Mouse (Mus musculus) neural tube, embryonic 14.5 days (tissue): ENCODE data around the gene 4921539E11Rik. TPM values are rescaled to one million over a fixed set of nuclear protein-coding genes. Genes with fewer than 3 reads are reported as not detected.

Source experiments
- ATAC-seq: fragments of 200-750 bp; cut with Nextera tagmentation; 2 replicates; pipeline ENCODE4 v1.8.0; 2017; ENCODE audit warnings: low read depth, mild to moderate bottlenecking, moderate TSS enrichment, moderate library complexity
- H3K27ac ChIP-seq: fragments of 300-500 bp; sonication (generic); 2 replicates; pipeline ENCODE4 v1.5.1; 2014; ENCODE audit warnings: low read depth, mild to moderate bottlenecking, control low read depth, low read length, moderate library complexity, mixed read lengths
- H3K27me3 ChIP-seq: fragments of 300-500 bp; sonication (generic); 2 replicates; pipeline ENCODE4 v1.6.1; 2014; ENCODE audit warnings: low read length; ENCODE audit not compliant: control insufficient read depth, insufficient read depth
- H3K36me3 ChIP-seq: fragments of 300-500 bp; sonication (generic); 2 replicates; pipeline ENCODE4 v1.6.1; 2014; ENCODE audit warnings: low read length, mixed read lengths; ENCODE audit not compliant: control insufficient read depth, insufficient read depth
- H3K4me1 ChIP-seq: fragments of 300-500 bp; sonication (generic); 2 replicates; pipeline ENCODE4 v1.6.1; 2014; ENCODE audit warnings: low read length; ENCODE audit not compliant: control insufficient read depth, insufficient read depth
- H3K4me2 ChIP-seq: fragments of 300-500 bp; sonication (generic); 2 replicates; pipeline ENCODE4 v1.6.1; 2014; ENCODE audit warnings: mild to moderate bottlenecking, low read depth, low read length, control low read depth
- H3K4me3 ChIP-seq: fragments of 300-500 bp; sonication (generic); 2 replicates; pipeline ENCODE4 v1.5.1; 2014; ENCODE audit warnings: low read depth, low read length, control low read depth, mixed read lengths
- H3K9ac ChIP-seq: fragments of 300-500 bp; sonication (generic); replicated peaks from 2 replicates; pipeline ENCODE4 v1.6.1; 2014; ENCODE audit warnings: low read depth, mild to moderate bottlenecking, control low read depth, low read length, mixed read lengths
- H3K9me3 ChIP-seq: fragments of 300-500 bp; sonication (generic); 2 replicates; pipeline ENCODE4 v1.6.1; 2016; ENCODE audit warnings: low read length; ENCODE audit not compliant: control insufficient read depth
- WGBS: fragments of 180-500 bp; shearing (Covaris S2); extraction: QIAGEN DNeasy Blood & Tissue Kit; methylation state at CpG from one replicate; pipeline ENCODE4 v1.1.7; 2014; 5-methylcytosine and 5-hydroxymethylcytosine counted together
- polyA plus RNA-seq: library from polyadenylated mRNA; unstranded; fragments of >200 nt; fragmentation: Nextera tagmentation; extraction: Ambion mirVana; gene quantifications from 2 replicates; pipeline ENCODE4 v1.2.1, GENCODE M21; 2014

Gene 4921539E11Rik
- polyA plus RNA-seq, 1 experiment from 2014 or later, result 0.13 TPM

DNA sequence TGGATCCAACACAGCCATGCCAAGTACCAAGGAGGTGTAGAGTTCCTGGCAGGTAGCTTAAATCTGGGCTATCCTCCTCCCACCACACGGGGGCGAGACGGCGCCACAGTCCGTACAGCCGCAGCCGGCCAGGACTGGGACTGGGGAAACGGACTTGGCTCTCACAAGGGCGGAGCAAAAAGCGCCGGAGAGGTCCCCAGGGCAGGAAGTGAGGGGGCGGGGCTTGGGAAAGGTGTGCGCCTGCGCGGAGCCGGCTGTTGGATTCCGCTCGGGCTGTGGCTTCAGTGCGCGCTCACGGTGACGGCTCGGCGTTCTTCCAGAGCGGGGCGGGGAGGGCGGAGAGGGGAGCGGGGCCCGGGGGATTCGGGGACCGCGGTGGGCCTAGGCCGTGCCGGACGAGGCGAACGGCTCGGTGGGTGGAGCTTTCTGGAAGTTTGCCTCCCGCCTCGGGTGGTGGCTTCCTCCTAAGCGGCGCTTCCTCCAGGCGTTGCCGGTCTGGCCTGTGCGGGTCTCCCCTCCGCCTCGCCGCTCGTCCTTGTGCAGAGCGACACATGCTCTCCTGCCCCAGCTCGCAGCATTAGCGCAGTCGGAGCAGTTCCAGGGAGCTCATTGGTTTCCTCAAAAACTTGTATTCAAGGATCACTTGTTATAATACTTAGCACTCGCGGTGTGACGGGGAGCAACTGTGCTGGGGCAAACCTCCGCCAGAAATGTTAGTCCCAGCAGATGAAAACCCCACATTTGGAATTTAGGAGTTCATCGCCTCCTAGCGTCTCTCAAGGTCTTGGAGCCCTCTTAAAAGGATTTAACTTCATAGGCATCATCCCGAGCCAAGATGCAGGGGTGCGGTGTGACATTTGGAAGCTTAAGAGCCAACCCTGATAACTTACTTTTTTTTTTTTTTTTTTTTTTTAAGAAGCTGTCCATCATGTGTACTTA lies 23.2 kb upstream of the 4921539E11Rik start, which contains the start of gene Oma1:
Gene Oma1 (plus strand): TSS at position 226 of the 939 bp plus-strand sequence.
- H3K9me3 ChIP-seq, result no peaks in the 10 kb centered on the region
- no peaks in the 10 kb centered on the region for H3K27me3 ChIP-seq
- 0 out of 2 replicates have a peak, but pooled peaks cover 6% of the 10 kb centered on the region for H3K4me1 ChIP-seq
- peak within 1 kb of the TSS; percentile 51 for H3K4me2 ChIP-seq
- H3K9ac ChIP-seq, result peak within 1 kb of the TSS; percentile 68
- peak within 1 kb of the TSS; percentile 61 for H3K4me3 ChIP-seq
- ATAC-seq, result peak; percentile 99
- no peaks in the 10 kb centered on the region for H3K36me3 ChIP-seq
- WGBS, result under 1% methylated on average over 42 of the region's 61 CpGs
- peak within 1 kb of the TSS; percentile 92 for H3K27ac ChIP-seq

DNA sequence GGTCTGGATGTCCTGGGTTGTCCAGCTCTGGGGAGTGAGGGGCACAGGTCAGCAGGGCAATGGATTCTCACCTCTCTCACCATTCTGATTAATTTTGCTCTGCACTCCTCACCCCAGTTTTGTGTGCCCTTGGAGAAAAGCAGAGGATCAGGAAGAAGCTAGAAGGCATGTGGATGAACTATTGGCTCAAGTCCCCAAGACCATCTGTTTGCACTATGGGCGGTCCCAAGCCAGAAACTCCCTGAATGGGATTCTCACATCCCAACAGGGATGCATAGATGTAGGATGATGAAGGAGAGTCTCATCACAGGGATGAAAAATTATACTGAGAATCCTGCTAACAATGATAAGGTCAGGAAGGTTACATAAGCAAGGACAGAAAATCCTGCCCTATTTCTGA lies 13.2 kb upstream of the 4921539E11Rik start:
- no peaks in the 10 kb centered on the region for H3K4me1 ChIP-seq
- WGBS, result 87% methylated on average over 1 of the region's 1 CpGs
- H3K9ac ChIP-seq, result no peak overlapping the region
- H3K4me3 ChIP-seq, result no peak overlapping the region
- no peak for ATAC-seq
- H3K27ac ChIP-seq, result no peak overlapping the region
- no peaks in the 10 kb centered on the region for H3K27me3 ChIP-seq
- H3K4me2 ChIP-seq, result no peak overlapping the region
- H3K36me3 ChIP-seq, result no peaks in the 10 kb centered on the region
- no peaks in the 10 kb centered on the region for H3K9me3 ChIP-seq

DNA sequence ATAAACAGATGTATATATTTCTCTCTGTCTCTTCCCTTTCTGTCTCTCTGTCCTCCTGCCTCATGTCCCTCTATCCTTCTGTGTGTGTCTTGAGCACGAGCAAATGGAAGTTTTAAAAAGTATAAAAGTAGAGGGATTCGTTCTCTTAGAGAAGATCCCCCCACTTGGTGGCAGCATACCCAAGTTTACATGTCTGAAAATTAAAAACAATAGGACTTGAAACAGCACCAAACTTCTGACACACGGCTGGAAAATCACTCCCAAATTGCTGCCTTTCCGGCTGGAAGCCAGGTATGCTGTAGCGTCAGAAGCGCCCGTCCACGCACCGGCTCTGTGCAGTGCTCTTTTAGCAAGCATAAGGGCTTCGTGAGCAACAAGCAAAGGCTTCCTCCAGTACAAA lies 8.7 kb upstream of the 4921539E11Rik start:
- Histone ChIP-seq H3K4me1 (no peaks in the 10 kb centered on the region), H3K27me3 (no peaks in the 10 kb centered on the region), H3K36me3 (no peaks in the 10 kb centered on the region), H3K9ac (no peak overlapping the region), H3K27ac (no peak overlapping the region), H3K4me2 (no peak overlapping the region), H3K9me3 (no peaks in the 10 kb centered on the region), H3K4me3 (no peak overlapping the region)
- 82% methylated on average over 10 of the region's 10 CpGs for WGBS
- ATAC-seq, result no peak

DNA sequence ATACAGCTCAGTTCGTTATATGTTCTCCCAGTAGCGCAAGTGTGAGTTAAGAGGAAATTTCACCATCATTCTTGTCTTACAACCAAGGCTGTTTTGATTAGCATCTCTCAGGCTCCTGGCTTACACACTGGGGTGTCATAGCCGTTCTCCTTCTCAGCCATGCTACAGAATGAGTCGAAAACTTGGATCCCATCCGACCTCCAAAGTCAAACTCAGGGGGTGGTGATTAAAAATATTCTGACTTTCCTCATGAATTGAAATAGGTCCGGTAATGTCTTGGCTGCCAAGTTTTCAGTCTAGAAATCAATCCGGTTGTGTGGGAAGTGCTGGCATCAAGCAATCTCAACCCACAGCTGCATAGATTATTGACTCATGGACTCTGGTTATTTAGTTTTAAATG lies 2.3 kb downstream of the 4921539E11Rik start:
- no peaks in the 10 kb centered on the region for H3K27me3 ChIP-seq
- no peaks in the 10 kb centered on the region for H3K36me3 ChIP-seq
- WGBS, result 87% methylated on average over 7 of the region's 7 CpGs
- H3K27ac ChIP-seq, result no peak overlapping the region
- H3K9ac ChIP-seq, result no peak overlapping the region
- no peak overlapping the region for H3K4me3 ChIP-seq
- H3K4me1 ChIP-seq, result no peaks in the 10 kb centered on the region
- H3K9me3 ChIP-seq, result no peaks in the 10 kb centered on the region
- no peak for ATAC-seq
- no peak overlapping the region for H3K4me2 ChIP-seq

DNA sequence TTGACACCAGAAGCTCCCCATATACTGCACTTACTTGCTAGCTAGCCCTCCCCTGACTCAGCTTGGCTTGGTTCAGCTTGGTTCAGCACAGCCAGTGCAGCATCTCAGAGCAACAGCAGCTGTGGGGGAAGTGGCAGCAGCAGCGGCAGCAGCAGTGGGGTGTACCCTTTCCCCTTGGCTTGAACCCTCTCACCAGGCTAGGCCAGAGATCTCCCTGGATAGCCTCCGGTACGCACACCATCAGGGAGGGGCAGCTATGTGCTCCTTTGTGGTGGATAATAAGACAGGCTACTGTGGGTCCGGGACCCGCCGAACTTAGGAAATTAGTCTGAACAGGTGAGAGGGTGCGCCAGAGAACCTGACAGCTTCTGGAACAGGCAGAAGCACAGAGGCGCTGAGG lies 17.6 kb downstream of the 4921539E11Rik start:
- Histone ChIP-seq H3K4me1 (no peaks in the 10 kb centered on the region), H3K27me3 (no peaks in the 10 kb centered on the region)
- 79% methylated on average over 6 of the region's 8 CpGs for WGBS

DNA sequence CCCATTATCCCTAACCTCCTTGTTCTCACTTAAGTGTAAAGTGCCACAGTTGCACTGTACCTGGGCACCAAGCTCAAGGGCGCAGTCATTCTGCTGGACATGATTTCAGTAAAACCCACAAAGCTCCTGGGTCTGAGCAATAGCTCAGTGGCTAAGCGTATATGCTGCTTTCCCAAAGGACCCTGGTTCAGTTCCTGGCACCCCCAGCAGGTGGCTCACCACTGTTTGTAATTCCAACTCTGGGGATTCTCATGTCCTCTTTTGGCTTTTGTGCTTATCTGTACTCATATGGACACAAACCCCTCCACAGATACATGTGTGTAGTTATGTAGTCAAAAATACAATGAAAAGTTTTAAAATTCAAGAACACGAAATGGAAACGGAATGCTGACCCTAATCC lies 21.3 kb downstream of the 4921539E11Rik start:
- 83% methylated on average over 4 of the region's 4 CpGs for WGBS
- H3K27ac ChIP-seq, result no peak overlapping the region
- no peak for ATAC-seq
- no peaks in the 10 kb centered on the region for H3K9me3 ChIP-seq
- no peak overlapping the region for H3K9ac ChIP-seq
- H3K4me3 ChIP-seq, result no peak overlapping the region
- no peaks in the 10 kb centered on the region for H3K36me3 ChIP-seq
- no peak overlapping the region for H3K4me2 ChIP-seq
- H3K4me1 ChIP-seq, result no peaks in the 10 kb centered on the region
- no peaks in the 10 kb centered on the region for H3K27me3 ChIP-seq

More for the DNA sequence above, 17.6 kb downstream of the 4921539E11Rik start:
- Histone ChIP-seq H3K4me2 (no peak overlapping the region), H3K4me3 (no peak overlapping the region), H3K9me3 (no peaks in the 10 kb centered on the region), H3K9ac (no peak overlapping the region), H3K27ac (no peak overlapping the region), H3K36me3 (no peaks in the 10 kb centered on the region)
- no peak for ATAC-seq

DNA sequence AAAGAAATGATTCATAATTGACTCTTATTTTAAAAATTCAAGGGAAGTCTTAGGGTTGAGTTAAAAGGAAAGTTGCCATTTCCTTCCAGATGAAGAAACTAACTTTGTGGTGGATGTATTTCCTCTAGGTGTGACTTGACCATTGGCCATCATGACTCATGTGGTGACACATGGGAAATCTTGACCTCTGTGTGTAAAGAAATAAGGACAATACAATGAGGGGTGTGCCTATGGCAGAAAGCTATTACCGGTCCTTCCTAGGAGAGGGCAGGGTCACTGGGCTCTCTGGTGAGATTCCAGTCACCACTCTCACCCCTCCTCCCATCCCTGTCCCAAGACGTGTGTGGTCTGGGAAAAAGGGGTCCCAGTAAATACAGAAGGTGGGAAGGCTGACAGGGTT lies 25.5 kb downstream of the 4921539E11Rik start:
- H3K27ac ChIP-seq, result no peak overlapping the region
- no peaks in the 10 kb centered on the region for H3K9me3 ChIP-seq
- WGBS, result 32% methylated on average over 2 of the region's 2 CpGs
- no peaks in the 10 kb centered on the region for H3K27me3 ChIP-seq
- H3K36me3 ChIP-seq, result no peaks in the 10 kb centered on the region
- ATAC-seq, result no peak
- no peak overlapping the region for H3K9ac ChIP-seq
- H3K4me3 ChIP-seq, result no peak overlapping the region
- no peak overlapping the region for H3K4me2 ChIP-seq
- H3K4me1 ChIP-seq, result peaks cover 4% of the 10 kb centered on the region; the same call in 1 of the 2 replicates

DNA sequence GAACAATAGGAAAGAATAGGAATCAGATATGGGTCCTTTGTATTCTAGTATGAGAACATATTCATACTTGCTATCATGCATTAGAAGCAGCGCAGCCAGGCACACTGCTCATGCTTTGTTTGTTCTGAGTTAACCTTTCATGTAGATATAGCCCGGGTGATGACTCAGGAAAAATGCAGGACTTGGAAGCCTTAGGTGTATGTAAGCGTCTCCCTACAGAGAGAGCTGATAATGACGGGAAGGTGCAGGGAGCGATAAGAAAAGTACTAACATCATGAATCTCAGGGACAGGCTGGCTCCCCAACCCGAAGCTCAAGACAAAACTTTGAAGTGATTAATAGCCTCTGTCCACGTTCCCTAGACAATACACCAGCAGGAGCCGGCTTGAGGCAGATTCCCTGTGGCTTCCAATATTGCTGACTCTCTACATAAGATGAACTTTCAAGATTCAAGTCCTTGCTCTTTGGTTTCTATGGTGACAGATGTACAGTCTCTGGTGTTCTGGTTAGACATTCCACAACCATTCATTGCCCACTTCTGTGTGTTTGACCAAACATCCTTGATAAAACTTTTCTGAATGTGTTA lies 26.8 kb downstream of the 4921539E11Rik start:
- no peak for ATAC-seq
- no peak overlapping the region for H3K9ac ChIP-seq
- 20% methylated on average over 8 of the region's 8 CpGs for WGBS
- no peaks in the 10 kb centered on the region for H3K27me3 ChIP-seq
- no peak overlapping the region for H3K4me2 ChIP-seq
- H3K9me3 ChIP-seq, result no peaks in the 10 kb centered on the region
- no peak overlapping the region for H3K4me3 ChIP-seq
- no peaks in the 10 kb centered on the region for H3K36me3 ChIP-seq
- H3K4me1 ChIP-seq, result peaks cover 4% of the 10 kb centered on the region; the same call in 1 of the 2 replicates
- H3K27ac ChIP-seq, result no peak overlapping the region

DNA sequence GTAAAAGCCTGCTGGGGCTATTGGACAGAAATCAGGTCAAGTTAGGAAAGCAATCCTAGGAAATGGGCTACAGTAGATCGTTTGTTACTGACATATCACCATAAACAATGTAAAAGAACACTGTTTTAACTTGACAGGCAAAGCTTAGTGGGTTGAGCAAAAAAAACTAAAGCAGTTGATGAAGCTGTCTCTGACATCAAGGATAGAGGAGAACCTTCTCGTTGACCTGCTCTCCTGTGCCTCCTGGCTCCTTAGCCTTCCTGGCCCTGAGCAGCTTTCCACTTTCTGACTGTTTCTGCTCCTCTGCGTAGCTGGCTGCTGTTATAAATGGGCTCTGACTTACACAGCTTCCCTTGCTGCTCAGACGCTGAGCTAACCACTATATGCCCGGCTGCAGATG lies 27.3 kb downstream of the 4921539E11Rik start:
- no peaks in the 10 kb centered on the region for H3K9me3 ChIP-seq
- 0 out of 2 replicates have a peak, but pooled peaks have one; percentile 28 for ATAC-seq
- WGBS, result 50% methylated on average over 5 of the region's 5 CpGs
- no peak overlapping the region for H3K27ac ChIP-seq
- H3K27me3 ChIP-seq, result no peaks in the 10 kb centered on the region
- no peak overlapping the region for H3K4me3 ChIP-seq
- H3K4me2 ChIP-seq, result no peak overlapping the region
- H3K36me3 ChIP-seq, result no peaks in the 10 kb centered on the region
- H3K9ac ChIP-seq, result no peak overlapping the region
- H3K4me1 ChIP-seq, result peaks cover 4% of the 10 kb centered on the region; the same call in 1 of the 2 replicates
